ENCODE assay signal across 22 mouse cellular contexts in genomic region chr1:128571033-128571432, GRCm38 (mm10).
"Had no signal": no experiment of that assay in that cellular context is flagged by ENCODE, and none has a peak within 500 bp of the region (broad histone marks: within the 10 kb centered on the region; RNA-seq: fewer than 3 reads in every experiment).

No protein-coding gene starts in this region.

- H3K4me1 ChIP-seq: kidney, embryonic 15.5 days; limb, embryonic 12.5 days; limb, embryonic 15.5 days; liver, embryonic 13.5 days; neural tube, embryonic 12.5 days had no signal

- H3K4me2 ChIP-seq: kidney, embryonic 15.5 days; limb, embryonic 12.5 days; limb, embryonic 15.5 days; liver, embryonic 13.5 days; lung, embryonic 15.5 days; midbrain, embryonic 11.5 days; neural tube, embryonic 12.5 days; neural tube, embryonic 15.5 days had no signal

- DNase-seq: kidney, adult 8-10 months; kidney, postnatal 10 days; kidney, postnatal 36 days; left cerebral cortex, postnatal 4 days; liver, embryonic 13.5 days; lung, adult 18-20 months; lung, postnatal 36 days; midbrain, embryonic 14.5 days; right cerebral cortex, adult 18-20 months; right cerebral cortex, postnatal 14 days; right cerebral cortex, postnatal 4 days; thymus, adult 2 months; thymus, postnatal 14 days; thymus, postnatal 4 days had no signal

- H3K27ac ChIP-seq: kidney, embryonic 15.5 days; limb, embryonic 12.5 days; limb, embryonic 15.5 days; liver, embryonic 13.5 days; lung, embryonic 15.5 days; neural tube, embryonic 12.5 days; neural tube, embryonic 15.5 days; stomach, postnatal 0 days had no signal

- H3K4me3 ChIP-seq: kidney, embryonic 15.5 days; limb, embryonic 12.5 days; limb, embryonic 15.5 days; liver, embryonic 13.5 days; lung, embryonic 15.5 days; neural tube, embryonic 12.5 days; neural tube, embryonic 15.5 days had no signal

- H3K36me3 ChIP-seq: kidney, embryonic 15.5 days; limb, embryonic 12.5 days; limb, embryonic 15.5 days; liver, embryonic 13.5 days; lung, embryonic 15.5 days; neural tube, embryonic 12.5 days; neural tube, embryonic 15.5 days had no signal

- H3K27me3 ChIP-seq: kidney, embryonic 15.5 days; limb, embryonic 12.5 days; limb, embryonic 15.5 days; liver, embryonic 13.5 days; lung, embryonic 15.5 days; neural tube, embryonic 12.5 days; neural tube, embryonic 15.5 days had no signal
